Mouse (Mus musculus): ENCODE data around the gene Sytl3. TPM values are rescaled to one million over a fixed set of nuclear protein-coding genes. Genes with fewer than 3 reads are reported as not detected.

The Sytl3 gene
- polyA plus RNA-seq, 1 experiment = 0.30 TPM

- no peak for DNase-seq (ENCODE audit: extremely low spot score in 1 of 2, low spot score in 1 of 2)
These were observed 74.5 kb downstream of the Sytl3 start for GRCm38 (mm10) chr17:6733322-6733875.

- no peak for DNase-seq (ENCODE audit: extremely low spot score in 1 of 2, low spot score in 1 of 2)
These were observed 76.0 kb downstream of the Sytl3 start for GRCm38 (mm10) chr17:6734746-6735441.

GRCm38 (mm10) chr17:6736306-6737272 is 77.7 kb downstream of the Sytl3 start:
- DNase-seq (ENCODE audit: extremely low spot score in 1 of 2, low spot score in 1 of 2) = no peak

- no peak for DNase-seq (ENCODE audit: extremely low spot score in 1 of 2, low spot score in 1 of 2)
These were observed 78.5 kb downstream of the Sytl3 start for GRCm38 (mm10) chr17:6737273-6737997.

GRCm38 (mm10) chr17:6738836-6739235 is 79.9 kb downstream of the Sytl3 start:
- DNase-seq (ENCODE audit: extremely low spot score in 1 of 2, low spot score in 1 of 2) = no peak

- DNase-seq (ENCODE audit: extremely low spot score in 1 of 2, low spot score in 1 of 2) = no peak
These were observed 80.4 kb downstream of the Sytl3 start for GRCm38 (mm10) chr17:6739266-6739665.

GRCm38 (mm10) chr17:6739756-6740155 is 80.9 kb downstream of the Sytl3 start:
- no peak for DNase-seq (ENCODE audit: extremely low spot score in 1 of 2, low spot score in 1 of 2)

GRCm38 (mm10) chr17:6740331-6741170 is 81.7 kb downstream of the Sytl3 start:
- no peak for DNase-seq (ENCODE audit: extremely low spot score in 1 of 2, low spot score in 1 of 2)

- DNase-seq (ENCODE audit: extremely low spot score in 1 of 2, low spot score in 1 of 2) = no peak
These were observed 82.4 kb downstream of the Sytl3 start for GRCm38 (mm10) chr17:6741271-6741670.

GRCm38 (mm10) chr17:6742083-6743038 is 83.5 kb downstream of the Sytl3 start:
- DNase-seq (ENCODE audit: extremely low spot score in 1 of 2, low spot score in 1 of 2) = peak in 1 of 2 experiments; percentile 20

- DNase-seq (ENCODE audit: extremely low spot score in 1 of 2, low spot score in 1 of 2) = no peak
These were observed 84.2 kb downstream of the Sytl3 start for GRCm38 (mm10) chr17:6743039-6743575.

GRCm38 (mm10) chr17:6743787-6744239 is 84.9 kb downstream of the Sytl3 start:
- no peak for DNase-seq (ENCODE audit: extremely low spot score in 1 of 2, low spot score in 1 of 2)

GRCm38 (mm10) chr17:6744366-6744765 is 85.5 kb downstream of the Sytl3 start:
- DNase-seq (ENCODE audit: extremely low spot score in 1 of 2, low spot score in 1 of 2) = no peak

GRCm38 (mm10) chr17:6744871-6745270 is 86.0 kb downstream of the Sytl3 start:
- DNase-seq (ENCODE audit: extremely low spot score in 1 of 2, low spot score in 1 of 2) = no peak

GRCm38 (mm10) chr17:6745503-6745902 is 86.6 kb downstream of the Sytl3 start:
- no peak for DNase-seq (ENCODE audit: extremely low spot score in 1 of 2, low spot score in 1 of 2)

GRCm38 (mm10) chr17:6745975-6746374 is 87.1 kb downstream of the Sytl3 start:
- no peak for DNase-seq (ENCODE audit: extremely low spot score in 1 of 2, low spot score in 1 of 2)

- DNase-seq (ENCODE audit: extremely low spot score in 1 of 2, low spot score in 1 of 2) = no peak
These were observed 87.7 kb downstream of the Sytl3 start for GRCm38 (mm10) chr17:6746452-6747231.
